Mouse (Mus musculus) small intestine, adult 2 months (tissue): ENCODE data around the gene Mettl7a2.

Experiments
- CTCF ChIP-seq: fragments of 200-500 bp; IDR thresholded peaks from 2 replicates; pipeline ENCODE4 v1.5.1; 2012; ENCODE audit warnings: low read depth, mild to moderate bottlenecking, control low read depth, inconsistent platforms, low read length, moderate library complexity, mixed read lengths; ENCODE audit not compliant: insufficient replicate concordance, insufficient read length; ENCODE audit errors: extremely low read depth
- POLR2A ChIP-seq: fragments of 200-500 bp; IDR thresholded peaks from 2 replicates; pipeline ENCODE4 v1.6.1; 2012; ENCODE audit warnings: low read depth, mild to moderate bottlenecking, control low read depth, inconsistent platforms, low read length, moderate library complexity

GRCm38 (mm10) chr15:100375066-100375465, 22.1 kb downstream of the Mettl7a2 start:
- TF ChIP-seq POLR2A (no peak), CTCF (peak; percentile 36; the same call in 1 of the 2 replicates)
